Mouse (Mus musculus) cerebellum, adult 9-10 months (tissue): Measurements from ENCODE around the gene Ankrd13a.
A peak's percentile ranks its signal among the peaks of the same experiment; 100 is the strongest.

Source experiments
- DNase-seq: peaks from one replicate; pipeline ENCODE4 v3.0.0; 2022

Ankrd13a gene

GRCm38 (mm10) chr5:114767185-114767584 lies 7.3 kb upstream of the Ankrd13a start:
- no peak for DNase-seq

- no peak for DNase-seq
These were observed 4.7 kb upstream of the Ankrd13a start for GRCm38 (mm10) chr5:114769786-114770185.

- DNase-seq: no peak
These were observed 2.7 kb upstream of the Ankrd13a start for GRCm38 (mm10) chr5:114771796-114772195.

- no peak for DNase-seq
These were observed 1.8 kb upstream of the Ankrd13a start for GRCm38 (mm10) chr5:114772456-114773203.

GRCm38 (mm10) chr5:114773211-114773710 lies 1.2 kb upstream of the Ankrd13a start:
- DNase-seq: peak; percentile 96

GRCm38 (mm10) chr5:114773780-114774179 lies 697 bp upstream of the Ankrd13a start:
- DNase-seq: no peak

- no peak for DNase-seq
These were observed 841 bp downstream of the Ankrd13a start, which contains the start of gene Git2 for GRCm38 (mm10) chr5:114775056-114775979. Gene Git2 (minus strand): TSS chr5:114775517.

GRCm38 (mm10) chr5:114776174-114776573 lies 1.7 kb downstream of the Ankrd13a start:
- no peak for DNase-seq

- no peak for DNase-seq
These were observed 5.5 kb downstream of the Ankrd13a start for GRCm38 (mm10) chr5:114779956-114780489.

- no peak for DNase-seq
These were observed 6.4 kb downstream of the Ankrd13a start for GRCm38 (mm10) chr5:114780912-114781311.

GRCm38 (mm10) chr5:114782991-114783390 lies 8.5 kb downstream of the Ankrd13a start:
- DNase-seq: no peak

GRCm38 (mm10) chr5:114783405-114784163 lies 9.1 kb downstream of the Ankrd13a start:
- no peak for DNase-seq

GRCm38 (mm10) chr5:114784622-114785165 lies 10.2 kb downstream of the Ankrd13a start:
- DNase-seq: no peak

- DNase-seq: no peak
These were observed 10.7 kb downstream of the Ankrd13a start for GRCm38 (mm10) chr5:114785196-114785595.

- peak; percentile 77 for DNase-seq
These were observed 18.8 kb downstream of the Ankrd13a start for GRCm38 (mm10) chr5:114793317-114793716.

GRCm38 (mm10) chr5:114794609-114795008 lies 20.1 kb downstream of the Ankrd13a start:
- DNase-seq: peak; percentile 77

- peak; percentile 73 for DNase-seq
These were observed 20.8 kb downstream of the Ankrd13a start for GRCm38 (mm10) chr5:114795231-114795630.

GRCm38 (mm10) chr5:114795653-114796052 lies 21.2 kb downstream of the Ankrd13a start:
- DNase-seq: no peak

GRCm38 (mm10) chr5:114796299-114797012 lies 22.0 kb downstream of the Ankrd13a start:
- DNase-seq: peak; percentile 64

- DNase-seq: no peak
These were observed 22.8 kb downstream of the Ankrd13a start for GRCm38 (mm10) chr5:114797253-114797652.

- no peak for DNase-seq
These were observed 25.4 kb downstream of the Ankrd13a start for GRCm38 (mm10) chr5:114799848-114800247.
